Mouse (Mus musculus) left cerebral cortex, adult 8-10 months (tissue): Measurements from ENCODE around the gene Syngr2. TPM values are rescaled to one million over a fixed set of nuclear protein-coding genes. Genes with fewer than 3 reads are reported as not detected.

Experiments
- DNase-seq, 2 experiments: peaks; one replicate each; pipeline ENCODE4 v3.0.0; 2022; ENCODE audit warnings: low spot score in 2 of 2
- total RNA-seq, 4 experiments: library from RNA; stranded (reverse); gene quantifications; 2 replicates each; pipeline ENCODE4 v1.2.4; 2022

Syngr2 gene
- total RNA-seq, 4 experiments from 2014 or later: 12.2 to 23.8 (median 17.1) TPM

- DNase-seq: no peak
Measured at GRCm38 (mm10) chr11:117860601-117861000, 51.1 kb downstream of the Syngr2 start, which contains the start of gene Tmem235. TSS of gene Tmem235 (plus strand) at chr11:117860752.

- no peak for DNase-seq
Measured at GRCm38 (mm10) chr11:117863174-117863856, 53.8 kb downstream of the Syngr2 start.

Other genes with a start within 250 kb of the Syngr2 start
- 10 to 100 TPM; 54.0 to 61.3 (median 57.8) TPM for gene Tnrc6c, start 155.4 kb upstream of the Syngr2 start, total RNA-seq
- 1 to 10 TPM in 2 of 4 experiments, under 1 TPM in 2; 0.50 to 1.3 (median 0.83) TPM for gene Tmc8, start 27.6 kb upstream of the Syngr2 start, total RNA-seq
- gene Tmc6, start 27.5 kb upstream of the Syngr2 start, total RNA-seq: 10 to 100 TPM; 10.2 to 12.3 (median 11.4) TPM
- gene 6030468B19Rik, start 12.0 kb upstream of the Syngr2 start, total RNA-seq: under 1 TPM in 1 of 4 experiments, not detected in 3; 0.34 TPM
- gene Gm20708, start within 50 bp of the Syngr2 start, total RNA-seq: 1 to 10 TPM in 3 of 4 experiments, under 1 TPM in 1; 0.91 to 3.0 (median 1.8) TPM
- 1 to 10 TPM; 4.2 to 9.0 (median 7.1) TPM for gene Afmid, start 16.3 kb downstream of the Syngr2 start, total RNA-seq
- 1 to 10 TPM in 3 of 4 experiments, under 1 TPM in 1; 0.52 to 1.7 (median 1.2) TPM for gene Tk1, start 16.4 kb downstream of the Syngr2 start, total RNA-seq
- 1 to 10 TPM in 1 of 4 experiments, under 1 TPM in 3; 0.14 to 1.3 (median 0.72) TPM for gene Birc5, start 39.6 kb downstream of the Syngr2 start, total RNA-seq
- under 1 TPM in 2 of 4 experiments, not detected in 2; 0.21 to 0.37 TPM for gene Tmem235, start 51.1 kb downstream of the Syngr2 start, total RNA-seq
- gene Tha1, start 63.8 kb downstream of the Syngr2 start, total RNA-seq: 1 to 10 TPM; 3.6 to 9.2 (median 5.8) TPM
- 1 to 10 TPM; 3.1 to 7.5 (median 3.6) TPM for gene Socs3, start 160.4 kb downstream of the Syngr2 start, total RNA-seq
- 10 to 100 TPM; 77.9 to 92.4 (median 82.4) TPM for gene Pgs1, start 176.6 kb downstream of the Syngr2 start, total RNA-seq